Comparison of ENCODE assay signal across 8 mouse cellular contexts in the genomic region with DNA sequence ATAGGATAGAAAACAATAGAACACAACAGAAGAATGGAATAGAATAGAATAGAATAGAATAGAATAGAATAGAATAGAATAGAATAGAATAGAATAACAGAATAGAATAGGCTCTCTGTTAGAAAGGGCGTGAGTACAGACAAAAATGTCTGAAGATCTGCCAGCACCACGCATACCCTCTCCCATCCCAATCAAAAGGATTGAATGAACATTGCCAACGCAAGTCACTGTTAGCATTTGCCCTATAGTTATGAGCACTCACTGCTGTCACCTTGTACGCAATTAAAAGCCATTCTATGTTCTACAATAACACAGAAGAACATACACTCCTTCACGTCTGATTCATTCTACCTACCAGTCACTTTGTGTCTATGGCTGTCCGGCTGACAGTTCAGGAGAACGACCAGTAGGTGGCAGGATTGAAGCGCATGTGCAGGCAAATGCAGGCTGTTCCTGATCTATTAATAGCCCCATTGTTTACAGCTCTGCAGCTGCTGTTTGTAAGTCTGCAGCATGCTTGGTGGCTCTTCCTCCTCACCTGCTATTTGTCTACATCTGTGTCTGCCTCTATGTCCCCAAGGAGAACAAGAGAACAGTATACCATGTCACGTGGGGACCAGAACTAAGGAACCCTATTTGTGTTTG. TPM values are rescaled to one million over a fixed set of nuclear protein-coding genes. Genes with fewer than 3 reads are reported as not detected.
DNase-seq lines count a peak whose midpoint lies in the region; ATAC-seq lines count a peak whose summit lies in the region.

No protein-coding gene starts in this region.

- H3K4me2 ChIP-seq in midbrain, embryonic 13.5 days (replicated peaks) = no peak overlapping the region

- H3K4me3 ChIP-seq in midbrain, embryonic 13.5 days (replicated peaks) = no peak overlapping the region

- no peaks in the 10 kb centered on the region; the same call in 1 of the 2 replicates for H3K4me1 ChIP-seq in midbrain, embryonic 13.5 days (replicated peaks)

- no peaks in the 10 kb centered on the region for H3K9me3 ChIP-seq in midbrain, embryonic 13.5 days

- no peak overlapping the region for H3K27ac ChIP-seq in midbrain, embryonic 13.5 days

- no peaks in the 10 kb centered on the region for H3K27me3 ChIP-seq in midbrain, embryonic 13.5 days

- H3K9ac ChIP-seq in midbrain, embryonic 13.5 days (replicated peaks) = no peak overlapping the region

- H3K36me3 ChIP-seq in midbrain, embryonic 13.5 days = no peaks in the 10 kb centered on the region

- peak; percentile 69 for DNase-seq in urinary bladder, postnatal 14 days (ENCODE audit: low spot score)
- no peak for DNase-seq in urinary bladder, adult 2 months (ENCODE audit: low spot score)
- peak; percentile 77 for DNase-seq in embryo, embryonic 9.5 days (ENCODE audit: extremely low spot score)
- DNase-seq in kidney, adult 11 months = peak; percentile 69
- DNase-seq in left cerebral cortex, postnatal 4 days = peak; percentile 81
- peak; percentile 32 to 64 for DNase-seq in spleen, adult 18-20 months

- ATAC-seq in granulocyte monocyte progenitor cell, adult 5-6 weeks (replicated peaks; ENCODE audit: poor library complexity, severe bottlenecking) = peak; percentile 98
- ATAC-seq in midbrain, embryonic 13.5 days = peak; percentile 90

- intact Hi-C loops in left cerebral cortex, postnatal 4 days (cut with DNase I) = no loop called here

- WGBS in midbrain, embryonic 13.5 days = 22% methylated on average over 9 of the region's 9 CpGs

RNA-seq across cellular contexts. Expression of gene Traf6, which starts 13.0 kb away (rescaled TPM):
- 11.5 and 12.0 TPM in 2 replicates for polyA plus RNA-seq in urinary bladder, adult 2 months (2012; rRNA removed)
- 21.6 and 21.9 TPM in 2 replicates for total RNA-seq in granulocyte monocyte progenitor cell, adult 5-6 weeks (2014; fragmentation: Nextera tagmentation)
- total RNA-seq in granulocyte monocyte progenitor cell, adult 5-6 weeks (2017) = 15.3 and 22.9 TPM in 2 replicates
- total RNA-seq in left cerebral cortex, postnatal 4 days (2021) = 10 to 100 TPM; 13.9 to 17.7 TPM
- 10.2 and 10.3 TPM in 2 replicates for polyA plus RNA-seq in midbrain, embryonic 13.5 days (2015; fragmentation: Nextera tagmentation; extraction: Ambion mirVana)

RNA-seq across cellular contexts. Expression of gene B230118H07Rik, which starts 15.8 kb away (rescaled TPM):
- polyA plus RNA-seq in urinary bladder, adult 2 months (2012; rRNA removed) = 44.8 and 54.1 TPM in 2 replicates
- total RNA-seq in granulocyte monocyte progenitor cell, adult 5-6 weeks (2014; fragmentation: Nextera tagmentation) = 65.6 and 110 TPM in 2 replicates
- 125 and 126 TPM in 2 replicates for total RNA-seq in granulocyte monocyte progenitor cell, adult 5-6 weeks (2017)
- 10 to 100 TPM; 21.1 to 24.9 TPM for total RNA-seq in left cerebral cortex, postnatal 4 days (2021)
- polyA plus RNA-seq in midbrain, embryonic 13.5 days (2015; fragmentation: Nextera tagmentation; extraction: Ambion mirVana) = 51.5 and 52.4 TPM in 2 replicates

RNA-seq across cellular contexts. Expression of gene Rag1, which starts 15.9 kb away (rescaled TPM):
- polyA plus RNA-seq in urinary bladder, adult 2 months (2012; rRNA removed) = not detected in 2 replicates
- total RNA-seq in granulocyte monocyte progenitor cell, adult 5-6 weeks (2014; fragmentation: Nextera tagmentation) = not detected in 2 replicates
- total RNA-seq in granulocyte monocyte progenitor cell, adult 5-6 weeks (2017) = not detected in 2 replicates
- under 1 TPM; 0.42 to 0.44 TPM for total RNA-seq in left cerebral cortex, postnatal 4 days (2021)
- 0.05 and 0.14 TPM in 2 replicates for polyA plus RNA-seq in midbrain, embryonic 13.5 days (2015; fragmentation: Nextera tagmentation; extraction: Ambion mirVana)

RNA-seq across cellular contexts. Expression of gene Rag2, which starts 40.7 kb away (rescaled TPM):
- polyA plus RNA-seq in urinary bladder, adult 2 months (2012; rRNA removed) = 0.04 and 0.06 TPM in 2 replicates
- 0.26 and 2.9 TPM in 2 replicates for total RNA-seq in granulocyte monocyte progenitor cell, adult 5-6 weeks (2014; fragmentation: Nextera tagmentation)
- 0.52 and 0.90 TPM in 2 replicates for total RNA-seq in granulocyte monocyte progenitor cell, adult 5-6 weeks (2017)
- total RNA-seq in left cerebral cortex, postnatal 4 days (2021) = not detected
- not detected in 2 replicates for polyA plus RNA-seq in midbrain, embryonic 13.5 days (2015; fragmentation: Nextera tagmentation; extraction: Ambion mirVana)
